In the genomic region with DNA sequence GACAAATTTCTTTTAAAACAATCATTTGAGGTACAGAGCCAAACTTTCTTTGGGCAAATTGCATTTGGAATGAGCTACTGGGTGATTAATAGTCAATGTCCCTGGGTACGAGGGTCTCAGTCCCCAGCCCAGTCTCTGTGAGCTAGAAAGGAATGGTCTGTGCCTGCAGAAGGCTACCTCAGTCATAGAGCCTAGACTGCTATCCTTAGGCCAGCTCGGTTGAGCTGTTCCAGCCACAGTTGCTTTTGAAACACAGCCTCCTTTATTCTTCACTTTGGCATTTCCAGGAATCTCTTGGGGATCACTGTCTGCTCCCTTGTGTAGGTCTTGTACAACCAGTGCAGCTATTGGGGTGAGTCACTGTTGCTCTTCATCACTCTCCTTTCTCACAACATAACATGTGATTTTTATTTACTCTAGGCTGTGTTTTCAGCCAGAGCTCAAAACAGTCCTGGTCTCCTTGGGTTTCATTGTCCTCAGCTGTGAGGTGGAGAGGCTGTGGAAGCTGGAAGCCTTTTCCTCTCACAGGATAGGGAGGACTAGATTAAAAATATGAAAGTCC, we compare ENCODE assay signal across 13 mouse cellular contexts.
A peak's percentile ranks its signal among the peaks of the same experiment; 100 is the strongest.
DNase-seq lines count a peak whose midpoint lies in the region; ATAC-seq and TF ChIP-seq lines count a peak whose summit lies in the region.
"Had no signal": no experiment of that assay in that cellular context is flagged by ENCODE, and none has a peak within 500 bp of the region (broad histone marks: within the 10 kb centered on the region; RNA-seq: fewer than 3 reads in every experiment).

No protein-coding gene starts in this region.

- no peak for DNase-seq in forebrain, postnatal 0 days
- DNase-seq in layer of hippocampus, adult 2 months (ENCODE audit: low spot score in 2 of 2): no peak
- DNase-seq in layer of hippocampus, postnatal 10 days (ENCODE audit: low spot score in 2 of 2): no peak
- DNase-seq in adipocyte (ENCODE audit: low spot score): peak; percentile 71
- peak; percentile 19 for DNase-seq in heart, postnatal 25 days (ENCODE audit: low spot score)
- DNase-seq in layer of hippocampus, adult 9-11 months: no peak
- DNase-seq: cerebellum, postnatal 10 days; kidney, postnatal 36 days; right cerebral cortex, adult 18-20 months had no signal

- peak; percentile 63 for ATAC-seq in forebrain, postnatal 0 days
- no peak for ATAC-seq in forebrain, embryonic 15.5 days (replicated peaks)
- ATAC-seq: forebrain, embryonic 14.5 days had no signal

- WGBS in forebrain, postnatal 0 days: 51% methylated on average over 2 of the region's 2 CpGs
- WGBS in forebrain, embryonic 15.5 days: 54% methylated on average over 2 of the region's 2 CpGs

- peaks cover 14% of the 10 kb centered on the region for H3K36me3 ChIP-seq in forebrain, postnatal 0 days (ENCODE audit: insufficient read depth)
- H3K36me3 ChIP-seq in forebrain, embryonic 15.5 days: peaks cover 6% of the 10 kb centered on the region

- no peak overlapping the region for H3K4me2 ChIP-seq in forebrain, postnatal 0 days (ENCODE audit: low read depth)
- no peak overlapping the region for H3K4me2 ChIP-seq in forebrain, embryonic 15.5 days (replicated peaks)
- H3K4me2 ChIP-seq: hindbrain, embryonic 15.5 days; limb, embryonic 13.5 days had no signal

- H3K4me1 ChIP-seq in forebrain, postnatal 0 days (ENCODE audit: insufficient read depth): no peaks in the 10 kb centered on the region
- H3K4me1 ChIP-seq in forebrain, embryonic 15.5 days: no peaks in the 10 kb centered on the region
- H3K4me1 ChIP-seq: hindbrain, embryonic 15.5 days; limb, embryonic 13.5 days had no signal

- intact Hi-C loops in heart, postnatal 25 days (cut with DNase I): loop anchor here (5.0 kb wide), 1 partner anchor 87 kb away; the partner anchor contains the start of gene Pxdn

- H3K4me3 ChIP-seq in forebrain, postnatal 0 days (ENCODE audit: low read depth, low read length): no peak overlapping the region
- no peak overlapping the region for H3K4me3 ChIP-seq in forebrain, embryonic 15.5 days
- H3K4me3 ChIP-seq in layer of hippocampus, adult 2 months: no peak overlapping the region
- H3K4me3 ChIP-seq: hindbrain, embryonic 15.5 days; limb, embryonic 13.5 days had no signal

- no peaks in the 10 kb centered on the region for H3K9me3 ChIP-seq in forebrain, postnatal 0 days (ENCODE audit: low read length)
- no peaks in the 10 kb centered on the region for H3K9me3 ChIP-seq in forebrain, embryonic 15.5 days
- H3K9me3 ChIP-seq: hindbrain, embryonic 15.5 days; limb, embryonic 13.5 days had no signal

- no peak overlapping the region for H3K27ac ChIP-seq in forebrain, postnatal 0 days (ENCODE audit: low read depth, low read length)
- no peak overlapping the region for H3K27ac ChIP-seq in forebrain, embryonic 15.5 days (replicated peaks)
- H3K27ac ChIP-seq in layer of hippocampus, adult 2 months: peak overlapping the region; percentile 36
- H3K27ac ChIP-seq: hindbrain, embryonic 15.5 days; limb, embryonic 13.5 days had no signal

- no peak overlapping the region for H3K9ac ChIP-seq in forebrain, postnatal 0 days
- H3K9ac ChIP-seq in forebrain, embryonic 15.5 days (replicated peaks): no peak overlapping the region
- H3K9ac ChIP-seq: hindbrain, embryonic 15.5 days; limb, embryonic 13.5 days had no signal

- no peak for TF ChIP-seq CTCF in forebrain, postnatal 0 days (IDR thresholded peaks at IDR 0.05; ENCODE audit: low read depth)
- no peak for TF ChIP-seq CTCF in layer of hippocampus, adult 2 months (conservative IDR thresholded peaks at IDR 0.05)

- H3K27me3 ChIP-seq in forebrain, postnatal 0 days (ENCODE audit: insufficient read depth, low read length): no peaks in the 10 kb centered on the region
- H3K27me3 ChIP-seq in forebrain, embryonic 15.5 days: no peaks in the 10 kb centered on the region
- H3K27me3 ChIP-seq: hindbrain, embryonic 15.5 days; limb, embryonic 13.5 days had no signal

Comparison
In these comparisons a context has a peak if more than half of its experiments do, and no peak if none do; other contexts are left out.
1. DNase-seq: peak in adipocyte (single experiment) and heart, postnatal 25 days (single experiment); none in forebrain, postnatal 0 days (single experiment), layer of hippocampus, adult 2 months (0 of 2), layer of hippocampus, postnatal 10 days (0 of 2) and layer of hippocampus, adult 9-11 months (single experiment).